Mouse (Mus musculus) ES-E14 (cell line): ENCODE measurements around the gene Bglap. TPM values are rescaled to one million over a fixed set of nuclear protein-coding genes. Genes with fewer than 3 reads are reported as not detected.

Experiments
- DNase-seq: peaks from one replicate; pipeline ENCODE4 v3.0.0-alpha.2; 2013; ENCODE audit warnings: low read depth, low spot score
- H3K27ac ChIP-seq: 2 replicates; pipeline ENCODE4 v1.5.1; 2012; ENCODE audit warnings: low read depth, mild to moderate bottlenecking, low read length, moderate library complexity, mixed read lengths; ENCODE audit not compliant: poor library complexity, insufficient read depth, severe bottlenecking
- H3K36me3 ChIP-seq: 2 replicates; pipeline ENCODE4 v1.6.1; 2012; ENCODE audit warnings: mild to moderate bottlenecking, low read length, moderate library complexity, mixed read lengths; ENCODE audit not compliant: control insufficient read depth, poor library complexity, insufficient read depth, severe bottlenecking
- H3K4me1 ChIP-seq, 2 experiments: fragments of 150-350 bp in 1 of 2; sonication (generic) in 1 of 2; 2 replicates each; pipeline ENCODE4 v1.6.1; 2012; ENCODE audit warnings: low read length in 2 of 2, mild to moderate bottlenecking in 1 of 2, mixed read lengths in 1 of 2; ENCODE audit not compliant: control insufficient read depth in 2 of 2, insufficient read depth in 2 of 2, poor library complexity in 1 of 2
- H3K4me3 ChIP-seq, 2 experiments: fragments of 150-350 bp in 1 of 2; sonication (generic) in 1 of 2; 2 replicates each; pipeline ENCODE4 v1.5.1; 2012; ENCODE audit warnings: low read length in 2 of 2, low read depth in 1 of 2, mild to moderate bottlenecking in 1 of 2, mixed read lengths in 1 of 2; ENCODE audit not compliant: insufficient read depth in 1 of 2, poor library complexity in 1 of 2, severe bottlenecking in 1 of 2
- H3K9ac ChIP-seq: 2 replicates; pipeline ENCODE4 v1.6.1; 2012; ENCODE audit warnings: low read depth, mild to moderate bottlenecking, low read length, mixed read lengths; ENCODE audit not compliant: poor library complexity, insufficient read depth, severe bottlenecking
- H3K9me3 ChIP-seq: fragments of 150-350 bp; sonication (generic); 2 replicates; pipeline ENCODE4 v1.6.1; 2012; ENCODE audit warnings: low read depth, mild to moderate bottlenecking, low read length; ENCODE audit not compliant: control insufficient read depth, insufficient read depth
- CHD2 ChIP-seq: IDR thresholded peaks from 2 replicates; pipeline ENCODE4 v1.6.1; 2014; ENCODE audit warnings: mild to moderate bottlenecking, low read depth, low read length, inconsistent platforms
- HCFC1 ChIP-seq: IDR thresholded peaks from 2 replicates; pipeline ENCODE4 v1.6.1; 2012; ENCODE audit warnings: low read length, inconsistent platforms, borderline replicate concordance; ENCODE audit not compliant: insufficient read depth
- MAFK ChIP-seq: IDR thresholded peaks from 2 replicates; pipeline ENCODE4 v1.6.1; 2014; ENCODE audit warnings: mild to moderate bottlenecking, low read depth, low read length, inconsistent platforms; ENCODE audit not compliant: insufficient read depth
- ZC3H11A ChIP-seq: IDR thresholded peaks from 2 replicates; pipeline ENCODE4 v1.6.1; 2012; ENCODE audit warnings: low read depth, mild to moderate bottlenecking, inconsistent platforms, low read length, borderline replicate concordance
- ZNF384 ChIP-seq: IDR thresholded peaks from 2 replicates; pipeline ENCODE4 v1.6.1; 2012; ENCODE audit warnings: low read depth, low read length, inconsistent platforms
- in situ Hi-C, 2 experiments: fragments of 600-800 bp; cut with MboI; formaldehyde crosslinking; loops; one replicate each; pipeline ENCODE4 v1.15.1; 2025; ENCODE audit warnings: low sequenced_read_pairs in 2 of 2, inconsistent platforms in 1 of 2; ENCODE audit not compliant: unreplicated experiment in 2 of 2
- total RNA-seq: library from RNA; depleted of rRNA; stranded (reverse); fragments of 300-350 nt; gene quantifications from 2 replicates; pipeline ENCODE4 v1.2.3, GENCODE M21; 2012

Gene Bglap
- total RNA-seq, 1 experiment, result not detected

- H3K4me1 ChIP-seq, result peaks cover 2 to 7% of the 10 kb centered on the region in 2 experiments; a peak in 3 of 4 replicates
- no peaks in the 10 kb centered on the region for H3K9me3 ChIP-seq
- peak within 1 kb of the TSS; percentile 85 to 93 for H3K4me3 ChIP-seq
- peak within 1 kb of the TSS; percentile 97 for H3K27ac ChIP-seq
- peak within 1 kb of the TSS; percentile 96 for H3K9ac ChIP-seq
- DNase-seq, result peak; percentile 87
- peak; percentile 97 for TF ChIP-seq CHD2
- TF ChIP-seq ZC3H11A, result no peak
- TF ChIP-seq HCFC1, result peak; percentile 62; the same call in 1 of the 2 replicates
- TF ChIP-seq MAFK, result peak; percentile 75
- TF ChIP-seq ZNF384, result peak; percentile 88
- in situ Hi-C loops, result loop anchor here (5.0 to 10.0 kb wide), 2 partner anchors 57 to 65 kb away; no protein-coding TSS in a partner anchor
- H3K36me3 ChIP-seq, result peaks cover 6% of the 10 kb centered on the region
Measured at GRCm38 (mm10) chr3:88409741-88410644, 25.7 kb upstream of the Bglap start, which contains the start of gene Pmf1. Gene Pmf1 (minus strand): TSS chr3:88410331.

- TF ChIP-seq HCFC1 (no peak), CHD2 (no peak), ZNF384 (no peak), ZC3H11A (no peak), MAFK (no peak)
- in situ Hi-C loops, result loop anchor here (5.0 to 10.0 kb wide), 2 partner anchors 58 to 66 kb away; no protein-coding TSS in a partner anchor
- DNase-seq, result no peak
- Histone ChIP-seq H3K4me3 (peak overlapping the region; percentile 85 to 93), H3K36me3 (peaks cover 7% of the 10 kb centered on the region), H3K9me3 (no peaks in the 10 kb centered on the region), H3K4me1 (peaks cover 2 to 7% of the 10 kb centered on the region in 2 experiments; a peak in 3 of 4 replicates), H3K27ac (0 out of 2 replicates have a peak overlapping the region, but pooled peaks have one; percentile 97), H3K9ac (peak overlapping the region; percentile 96)
Measured at GRCm38 (mm10) chr3:88408953-88409352, 24.7 kb upstream of the Bglap start.

GRCm38 (mm10) chr3:88407529-88407928 is 23.3 kb upstream of the Bglap start:
- Histone ChIP-seq H3K4me3 (no peak overlapping the region; a peak in 1 of 4 replicates), H3K9me3 (no peaks in the 10 kb centered on the region), H3K4me1 (peaks cover 2 to 7% of the 10 kb centered on the region in 2 experiments; a peak in 3 of 4 replicates), H3K9ac (no peak overlapping the region), H3K27ac (no peak overlapping the region), H3K36me3 (peaks cover 12% of the 10 kb centered on the region)
- no peak for DNase-seq
- no peak for TF ChIP-seq ZC3H11A
- no peak for TF ChIP-seq MAFK
- TF ChIP-seq CHD2, result no peak
- TF ChIP-seq ZNF384, result no peak
- in situ Hi-C loops, result loop anchor here (5.0 to 10.0 kb wide), 2 partner anchors 60 to 67 kb away; no protein-coding TSS in a partner anchor

GRCm38 (mm10) chr3:88407090-88407489 is 22.8 kb upstream of the Bglap start:
- Histone ChIP-seq H3K4me1 (peaks cover 2 to 8% of the 10 kb centered on the region in 2 experiments; a peak in 3 of 4 replicates), H3K36me3 (peaks cover 12% of the 10 kb centered on the region; the same call in 1 of the 2 replicates), H3K4me3 (no peak overlapping the region), H3K9me3 (no peaks in the 10 kb centered on the region), H3K9ac (no peak overlapping the region; the same call in 1 of the 2 replicates), H3K27ac (no peak overlapping the region)
- in situ Hi-C loops, result loop anchor here (5.0 to 10.0 kb wide), 2 partner anchors 60 to 68 kb away; no protein-coding TSS in a partner anchor
- TF ChIP-seq MAFK (no peak), CHD2 (no peak), ZC3H11A (peak; percentile 76; the same call in 1 of the 2 replicates), ZNF384 (no peak)
- peak; percentile 74 for DNase-seq
